Mouse (Mus musculus) midbrain, embryonic 16.5 days (tissue): ENCODE data around the gene Myt1l. TPM values are rescaled to one million over a fixed set of nuclear protein-coding genes. Genes with fewer than 3 reads are reported as not detected.

ENCODE experiments used
- ATAC-seq: fragments of 200-750 bp; cut with Nextera tagmentation; 2 replicates; pipeline ENCODE4 v1.8.0; 2017; ENCODE audit warnings: moderate TSS enrichment
- H3K27ac ChIP-seq: fragments of 300-500 bp; sonication (generic); 2 replicates; pipeline ENCODE4 v1.5.1; 2014; ENCODE audit warnings: mild to moderate bottlenecking, low read length, mixed read lengths
- H3K27me3 ChIP-seq: fragments of 300-500 bp; sonication (generic); 2 replicates; pipeline ENCODE4 v1.6.1; 2014; ENCODE audit warnings: low read depth, low read length, mixed read lengths; ENCODE audit not compliant: control insufficient read depth, insufficient read depth
- H3K36me3 ChIP-seq: fragments of 300-500 bp; sonication (generic); 2 replicates; pipeline ENCODE4 v1.6.1; 2014; ENCODE audit warnings: mild to moderate bottlenecking, low read length, moderate library complexity, mixed read lengths; ENCODE audit not compliant: control insufficient read depth, insufficient read depth
- H3K4me1 ChIP-seq: fragments of 300-500 bp; sonication (generic); 2 replicates; pipeline ENCODE4 v1.6.1; 2014; ENCODE audit warnings: mild to moderate bottlenecking, low read length, mixed read lengths; ENCODE audit not compliant: control insufficient read depth, insufficient read depth
- H3K4me2 ChIP-seq: fragments of 300-500 bp; sonication (generic); 2 replicates; pipeline ENCODE4 v1.6.1; 2014; ENCODE audit warnings: mild to moderate bottlenecking, low read length, mixed read lengths
- H3K4me3 ChIP-seq: fragments of 300-500 bp; sonication (generic); 2 replicates; pipeline ENCODE4 v1.5.1; 2014; ENCODE audit warnings: low read depth, mild to moderate bottlenecking, low read length, moderate library complexity, mixed read lengths
- H3K9ac ChIP-seq: fragments of 300-500 bp; sonication (generic); 2 replicates; pipeline ENCODE4 v1.6.1; 2014; ENCODE audit warnings: low read depth, low read length, mixed read lengths
- H3K9me3 ChIP-seq: fragments of 300-500 bp; sonication (generic); replicated peaks from 2 replicates; pipeline ENCODE4 v1.6.1; 2014; ENCODE audit warnings: mild to moderate bottlenecking, low read length, mixed read lengths; ENCODE audit not compliant: control insufficient read depth, poor library complexity, severe bottlenecking
- WGBS: fragments of 180-500 bp; shearing (Covaris S2); extraction: QIAGEN DNeasy Blood & Tissue Kit; methylation state at CpG from one replicate; pipeline ENCODE4 v1.1.7; 2014; 5-methylcytosine and 5-hydroxymethylcytosine counted together
- polyA plus RNA-seq: library from polyadenylated mRNA; unstranded; fragments of >200 nt; fragmentation: Nextera tagmentation; extraction: Ambion mirVana; gene quantifications from 2 replicates; pipeline ENCODE4 v1.2.1, GENCODE M21; 2015

The Myt1l gene
- polyA plus RNA-seq, 1 experiment from 2014 or later = 304 TPM

DNA sequence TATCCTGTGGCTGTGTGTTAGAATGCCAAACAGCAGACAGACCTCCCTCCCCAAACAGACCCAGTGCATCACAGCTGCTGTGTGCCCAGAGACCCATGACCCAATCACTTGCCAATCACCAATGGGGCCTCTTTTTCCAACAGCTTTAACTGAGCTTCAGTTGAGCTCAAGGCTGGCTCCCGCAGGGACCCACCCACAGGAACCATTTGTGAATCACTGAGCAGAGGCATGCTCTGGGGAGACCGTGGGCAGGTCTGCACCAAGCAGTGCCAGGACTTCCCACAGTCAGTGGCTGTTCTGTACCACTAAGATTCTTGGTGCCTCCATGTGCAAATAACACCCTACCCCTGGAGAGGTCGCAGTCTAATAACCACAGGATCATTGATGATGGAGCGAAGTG is 27.5 kb downstream of the Myt1l start:
- peaks cover 38% of the 10 kb centered on the region for H3K4me1 ChIP-seq
- no peaks in the 10 kb centered on the region for H3K36me3 ChIP-seq
- ATAC-seq = no peak
- H3K9ac ChIP-seq = no peak overlapping the region
- H3K4me3 ChIP-seq = no peak overlapping the region
- 74% methylated on average over 4 of the region's 4 CpGs for WGBS
- H3K27me3 ChIP-seq = no peaks in the 10 kb centered on the region
- H3K27ac ChIP-seq = no peak overlapping the region
- no peaks in the 10 kb centered on the region for H3K9me3 ChIP-seq
- H3K4me2 ChIP-seq = no peak overlapping the region

GRCm38 (mm10) chr12:29556408-29556807 is 28.2 kb downstream of the Myt1l start:
- Histone ChIP-seq H3K36me3 (no peaks in the 10 kb centered on the region), H3K4me3 (no peak overlapping the region), H3K4me1 (peaks cover 42% of the 10 kb centered on the region), H3K9ac (no peak overlapping the region), H3K9me3 (no peaks in the 10 kb centered on the region), H3K27ac (no peak overlapping the region), H3K4me2 (no peak overlapping the region), H3K27me3 (no peaks in the 10 kb centered on the region)
- ATAC-seq = no peak
- WGBS = 74% methylated on average over 3 of the region's 3 CpGs

GRCm38 (mm10) chr12:29556901-29557300 is 28.7 kb downstream of the Myt1l start:
- Histone ChIP-seq H3K9me3 (no peaks in the 10 kb centered on the region), H3K27me3 (no peaks in the 10 kb centered on the region), H3K36me3 (no peaks in the 10 kb centered on the region), H3K4me2 (no peak overlapping the region), H3K27ac (no peak overlapping the region), H3K9ac (no peak overlapping the region), H3K4me3 (no peak overlapping the region), H3K4me1 (peaks cover 45% of the 10 kb centered on the region)
- WGBS = 62% methylated on average over 6 of the region's 6 CpGs
- ATAC-seq = no peak

GRCm38 (mm10) chr12:29559769-29560168 is 31.6 kb downstream of the Myt1l start:
- H3K4me2 ChIP-seq = no peak overlapping the region
- no peak overlapping the region for H3K9ac ChIP-seq
- peaks cover 33% of the 10 kb centered on the region for H3K4me1 ChIP-seq
- 55% methylated on average over 5 of the region's 5 CpGs for WGBS
- no peaks in the 10 kb centered on the region for H3K27me3 ChIP-seq
- no peak overlapping the region for H3K4me3 ChIP-seq
- no peak for ATAC-seq
- no peaks in the 10 kb centered on the region for H3K9me3 ChIP-seq
- no peak overlapping the region for H3K27ac ChIP-seq
- no peaks in the 10 kb centered on the region for H3K36me3 ChIP-seq

- Histone ChIP-seq H3K4me1 (peaks cover 26% of the 10 kb centered on the region), H3K27ac (peak overlapping the region; percentile 51), H3K4me3 (no peak overlapping the region), H3K36me3 (no peaks in the 10 kb centered on the region), H3K4me2 (no peak overlapping the region), H3K9ac (no peak overlapping the region), H3K27me3 (no peaks in the 10 kb centered on the region), H3K9me3 (no peaks in the 10 kb centered on the region)
- 82% methylated on average over 2 of the region's 2 CpGs for WGBS
- ATAC-seq = peak; percentile 41; the same call in 1 of the 2 replicates
Observed at GRCm38 (mm10) chr12:29561222-29561621, 33.0 kb downstream of the Myt1l start.

DNA sequence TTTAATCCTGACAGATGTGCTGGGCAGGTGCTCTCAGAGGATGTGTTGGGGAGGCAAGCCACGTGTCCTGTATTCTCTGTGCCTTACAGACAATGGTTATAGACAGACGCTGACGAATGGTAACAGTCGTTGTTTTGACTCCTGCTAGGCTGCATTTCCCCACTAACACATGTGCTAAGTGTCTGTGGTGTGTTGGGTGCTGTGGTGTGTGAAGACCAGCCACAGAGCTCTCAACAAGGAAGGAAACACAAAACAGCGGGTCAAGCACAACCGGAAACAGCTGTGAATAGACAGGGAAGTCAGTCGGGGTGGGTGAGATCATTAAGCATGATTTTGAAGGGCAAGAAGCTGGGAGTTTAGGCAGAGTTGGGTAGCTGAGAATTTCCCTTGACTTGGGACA is 41.1 kb downstream of the Myt1l start:
- no peak overlapping the region for H3K27ac ChIP-seq
- WGBS = 62% methylated on average over 7 of the region's 7 CpGs
- H3K4me3 ChIP-seq = no peak overlapping the region
- no peak for ATAC-seq
- no peaks in the 10 kb centered on the region for H3K27me3 ChIP-seq
- H3K4me1 ChIP-seq = no peaks in the 10 kb centered on the region
- H3K4me2 ChIP-seq = no peak overlapping the region
- peaks cover 5% of the 10 kb centered on the region; the same call in 1 of the 2 replicates for H3K36me3 ChIP-seq
- H3K9me3 ChIP-seq = no peaks in the 10 kb centered on the region
- H3K9ac ChIP-seq = no peak overlapping the region

GRCm38 (mm10) chr12:29570351-29570750 is 42.2 kb downstream of the Myt1l start:
- H3K9ac ChIP-seq = no peak overlapping the region
- no peak overlapping the region for H3K4me2 ChIP-seq
- no peaks in the 10 kb centered on the region for H3K27me3 ChIP-seq
- H3K4me3 ChIP-seq = no peak overlapping the region
- no peaks in the 10 kb centered on the region for H3K4me1 ChIP-seq
- no peaks in the 10 kb centered on the region for H3K9me3 ChIP-seq
- no peak for ATAC-seq
- peaks cover 5% of the 10 kb centered on the region; the same call in 1 of the 2 replicates for H3K36me3 ChIP-seq
- WGBS = 88% methylated on average over 6 of the region's 6 CpGs
- H3K27ac ChIP-seq = no peak overlapping the region

DNA sequence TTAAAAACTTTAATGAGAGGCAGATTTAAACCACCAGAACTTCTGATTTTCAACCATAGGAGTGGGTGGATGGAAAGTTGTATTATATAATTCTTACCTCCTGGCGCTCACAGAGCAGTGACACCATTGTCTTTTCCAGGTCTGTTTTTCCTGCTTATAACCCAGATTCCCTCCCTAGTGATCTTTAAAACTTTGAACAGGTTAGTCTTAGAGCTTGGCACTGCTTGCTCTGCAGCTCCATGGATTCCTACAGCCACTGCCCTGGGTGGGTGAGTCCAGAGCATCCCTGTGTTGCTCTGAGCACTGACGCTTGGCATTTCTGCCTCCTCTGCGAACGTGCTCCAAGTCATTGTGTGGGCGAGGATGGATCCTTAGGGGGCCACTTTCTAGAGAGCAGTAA is 43.4 kb downstream of the Myt1l start:
- H3K36me3 ChIP-seq = peaks cover 7% of the 10 kb centered on the region; the same call in 1 of the 2 replicates
- H3K27me3 ChIP-seq = no peaks in the 10 kb centered on the region
- H3K4me2 ChIP-seq = no peak overlapping the region
- H3K9me3 ChIP-seq = no peaks in the 10 kb centered on the region
- no peak overlapping the region for H3K27ac ChIP-seq
- no peak overlapping the region for H3K9ac ChIP-seq
- no peak overlapping the region for H3K4me3 ChIP-seq
- ATAC-seq = no peak
- WGBS = 80% methylated on average over 5 of the region's 5 CpGs
- H3K4me1 ChIP-seq = no peaks in the 10 kb centered on the region

DNA sequence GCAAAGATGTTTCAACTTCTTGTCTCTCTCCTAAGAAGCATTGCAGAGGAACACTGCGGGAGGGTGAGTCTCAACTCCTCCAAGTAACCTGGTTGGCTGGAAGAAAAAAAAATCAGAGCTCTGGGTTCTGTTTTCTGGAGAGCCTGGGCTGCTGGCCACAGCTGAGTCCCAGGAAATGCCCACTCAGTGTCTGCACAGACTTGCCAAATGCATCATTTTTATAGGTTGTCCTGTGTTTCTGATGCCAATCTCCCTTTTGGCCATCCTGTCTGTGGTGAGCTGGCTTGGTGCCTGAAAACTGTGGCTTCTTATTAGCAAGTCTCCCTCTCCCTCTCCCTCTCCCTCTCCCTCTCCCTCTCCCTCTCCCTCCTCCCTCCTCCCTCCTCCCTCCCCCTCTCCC is 65.6 kb downstream of the Myt1l start:
- H3K9ac ChIP-seq = no peak overlapping the region
- 94% methylated on average over 1 of the region's 1 CpGs for WGBS
- H3K4me3 ChIP-seq = no peak overlapping the region
- no peak overlapping the region for H3K27ac ChIP-seq
- peaks cover 29% of the 10 kb centered on the region for H3K36me3 ChIP-seq
- no peak overlapping the region for H3K4me2 ChIP-seq
- no peaks in the 10 kb centered on the region for H3K4me1 ChIP-seq
- no peaks in the 10 kb centered on the region for H3K27me3 ChIP-seq
- peaks cover 4% of the 10 kb centered on the region; the same call in 1 of the 2 replicates for H3K9me3 ChIP-seq
- no peak for ATAC-seq
